20 mouse cellular contexts compared by ENCODE assay signal in genomic region chr14:54724049-54724448, GRCm38 (mm10). TPM values are rescaled to one million over a fixed set of nuclear protein-coding genes. Genes with fewer than 3 reads are reported as not detected.
"Had no signal": no experiment of that assay in that cellular context is flagged by ENCODE, and none has a peak within 500 bp of the region (broad histone marks: within the 10 kb centered on the region; RNA-seq: fewer than 3 reads in every experiment).

No protein-coding gene starts in this region.

- H3K9me3 ChIP-seq: neural tube, embryonic 15.5 days; stomach, embryonic 15.5 days had no signal

- H3K9ac ChIP-seq: neural tube, embryonic 15.5 days; stomach, embryonic 15.5 days had no signal

- H3K36me3 ChIP-seq: neural tube, embryonic 15.5 days; stomach, embryonic 15.5 days had no signal

- H3K4me3 ChIP-seq: neural tube, embryonic 15.5 days; stomach, embryonic 15.5 days had no signal

- DNase-seq: retina, postnatal 1 day; right cerebral cortex, adult 18-20 months; right cerebral cortex, postnatal 14 days; right cerebral cortex, postnatal 25 days; right cerebral cortex, postnatal 4 days; spleen, adult 18-20 months; thymus, adult 18-20 months; thymus, adult 2 months; thymus, postnatal 14 days; thymus, postnatal 25 days; thymus, postnatal 36 days; thymus, postnatal 4 days had no signal

- H3K4me1 ChIP-seq: neural tube, embryonic 15.5 days; stomach, embryonic 15.5 days had no signal

- H3K4me2 ChIP-seq: neural tube, embryonic 15.5 days; stomach, embryonic 15.5 days had no signal

- H3K27ac ChIP-seq: neural tube, embryonic 15.5 days; stomach, embryonic 15.5 days; stomach, postnatal 0 days had no signal

- H3K27me3 ChIP-seq: neural tube, embryonic 15.5 days; stomach, embryonic 15.5 days had no signal

RNA-seq across cellular contexts. Expression of gene Cebpe, which starts 12.1 kb away (rescaled TPM):
- polyA plus RNA-seq: neural tube, embryonic 14.5 days; stomach, embryonic 14.5 days; thymus, postnatal 0 days had no signal

RNA-seq across cellular contexts. Expression of gene Gm29776, which starts 25.4 kb away (rescaled TPM):
- total RNA-seq: neutrophil, adult 5-6 weeks had no signal
- polyA plus RNA-seq: small intestine, adult 2 months had no signal
